Mouse (Mus musculus): ENCODE measurements around the gene Pip4p1. TPM values are rescaled to one million over a fixed set of nuclear protein-coding genes. Genes with fewer than 3 reads are reported as not detected.
"Not testable (repeated sequence)": the region's sequence is repeated elsewhere in the genome, so short reads cannot be mapped to it uniquely, and the experiment has no call there.

Gene Pip4p1
- polyA plus RNA-seq, 1 experiment from 2014 or later: 52.0 TPM

- peaks cover 9% of the 10 kb centered on the region; the same call in 1 of the 2 replicates for H3K4me1 ChIP-seq (ENCODE audit: insufficient read depth, low read depth, low read length)
- no peak overlapping the region for H3K9ac ChIP-seq (replicated peaks; ENCODE audit: low read depth)
- H3K27me3 ChIP-seq (replicated peaks; ENCODE audit: insufficient read depth, low read length): no peaks in the 10 kb centered on the region
- H3K27ac ChIP-seq (ENCODE audit: low read length): no peak overlapping the region
- H3K36me3 ChIP-seq (ENCODE audit: insufficient read depth, low read length): peaks cover 23% of the 10 kb centered on the region; the same call in 1 of the 2 replicates
- H3K9me3 ChIP-seq (ENCODE audit: low read length): no peaks in the 10 kb centered on the region
- H3K4me3 ChIP-seq (ENCODE audit: low read depth, low read length): no peak overlapping the region
- no peak for TF ChIP-seq EP300 (IDR thresholded peaks at IDR 0.05)
- TF ChIP-seq CTCF (IDR thresholded peaks at IDR 0.05): no peak
- no peak for DNase-seq (ENCODE audit: low spot score)
- 63% methylated on average over 3 of the region's 3 CpGs for WGBS
- H3K4me2 ChIP-seq (replicated peaks; ENCODE audit: low read depth, low read length): no peak overlapping the region
- ATAC-seq: no peak
Observed at GRCm38 (mm10) chr14:50927366-50927765, 3.3 kb downstream of the Pip4p1 start.

GRCm38 (mm10) chr14:50925111-50925920, 5.3 kb downstream of the Pip4p1 start:
- H3K4me1 ChIP-seq (ENCODE audit: insufficient read depth, low read depth, low read length): peaks cover 6% of the 10 kb centered on the region; the same call in 1 of the 2 replicates

GRCm38 (mm10) chr14:50924281-50925064, 6.2 kb downstream of the Pip4p1 start, which contains the start of the genes Osgep and Apex1:
Osgep (minus strand) TSS chr14:50924893.
Apex1 (plus strand) TSS chr14:50924968.
- Histone ChIP-seq H3K9me3 (ENCODE audit: low read length) (no peaks in the 10 kb centered on the region), H3K36me3 (ENCODE audit: insufficient read depth, low read length) (peaks cover 23% of the 10 kb centered on the region; the same call in 1 of the 2 replicates), H3K9ac (replicated peaks; ENCODE audit: low read depth) (peak within 1 kb of the TSS; percentile 59), H3K27ac (ENCODE audit: low read length) (peak within 1 kb of the TSS; percentile 88), H3K4me3 (ENCODE audit: low read depth, low read length) (peak within 1 kb of the TSS; percentile 56), H3K4me2 (replicated peaks; ENCODE audit: low read depth, low read length) (peak within 1 kb of the TSS; percentile 71), H3K27me3 (replicated peaks; ENCODE audit: insufficient read depth, low read length) (no peaks in the 10 kb centered on the region), H3K4me1 (ENCODE audit: insufficient read depth, low read depth, low read length) (peaks cover under 1% of the 10 kb centered on the region; the same call in 1 of the 2 replicates)
- DNase-seq (ENCODE audit: low spot score): peak; percentile 98
- ATAC-seq: peak; percentile 96
- TF ChIP-seq EP300 (IDR thresholded peaks at IDR 0.05) (no peak), CTCF (IDR thresholded peaks at IDR 0.05) (no peak)
- under 1% methylated on average over 57 of the region's 57 CpGs for WGBS

More at GRCm38 (mm10) chr14:50925111-50925920, 5.3 kb downstream of the Pip4p1 start:
- peaks cover 23% of the 10 kb centered on the region; the same call in 1 of the 2 replicates for H3K36me3 ChIP-seq (ENCODE audit: insufficient read depth, low read length)
- no peaks in the 10 kb centered on the region for H3K27me3 ChIP-seq (replicated peaks; ENCODE audit: insufficient read depth, low read length)
- peak overlapping the region; percentile 59 for H3K9ac ChIP-seq (replicated peaks; ENCODE audit: low read depth)
- peak; percentile 63 for DNase-seq (ENCODE audit: low spot score)
- peak overlapping the region; percentile 71 for H3K4me2 ChIP-seq (replicated peaks; ENCODE audit: low read depth, low read length)
- under 1% methylated on average over 38 of the region's 38 CpGs for WGBS
- H3K9me3 ChIP-seq (ENCODE audit: low read length): no peaks in the 10 kb centered on the region
- H3K27ac ChIP-seq (ENCODE audit: low read length): peak overlapping the region; percentile 88
- no peak for TF ChIP-seq EP300 (IDR thresholded peaks at IDR 0.05)
- no peak for TF ChIP-seq CTCF (IDR thresholded peaks at IDR 0.05)
- peak overlapping the region; percentile 56 for H3K4me3 ChIP-seq (ENCODE audit: low read depth, low read length)
- peak; percentile 57 for ATAC-seq

GRCm38 (mm10) chr14:50923437-50923836, 7.2 kb downstream of the Pip4p1 start:
- peak overlapping the region; percentile 59; the same call in 1 of the 2 replicates for H3K9ac ChIP-seq (replicated peaks; ENCODE audit: low read depth)
- H3K36me3 ChIP-seq (ENCODE audit: insufficient read depth, low read length): peaks cover 14% of the 10 kb centered on the region; the same call in 1 of the 2 replicates
- not testable (repeated sequence) for DNase-seq (ENCODE audit: low spot score); ATAC-seq; H3K4me1 ChIP-seq (ENCODE audit: insufficient read depth, low read depth, low read length); H3K27ac ChIP-seq (ENCODE audit: low read length); H3K9me3 ChIP-seq (ENCODE audit: low read length); H3K27me3 ChIP-seq (replicated peaks; ENCODE audit: insufficient read depth, low read length)
- WGBS: 58% methylated on average over 1 of the region's 1 CpGs
- peak overlapping the region; percentile 71 for H3K4me2 ChIP-seq (replicated peaks; ENCODE audit: low read depth, low read length)
- peak overlapping the region; percentile 56 for H3K4me3 ChIP-seq (ENCODE audit: low read depth, low read length)

GRCm38 (mm10) chr14:50911356-50911755, 19.3 kb downstream of the Pip4p1 start:
- ATAC-seq: no peak
- peaks cover 11% of the 10 kb centered on the region for H3K36me3 ChIP-seq (ENCODE audit: insufficient read depth, low read length)

GRCm38 (mm10) chr14:50908126-50908525, 22.5 kb downstream of the Pip4p1 start:
- no peaks in the 10 kb centered on the region for H3K27me3 ChIP-seq (replicated peaks; ENCODE audit: insufficient read depth, low read length)
- DNase-seq (ENCODE audit: low spot score) (peak; percentile 61), ATAC-seq (peak; percentile 64)
- H3K36me3 ChIP-seq (ENCODE audit: insufficient read depth, low read length): peaks cover 4% of the 10 kb centered on the region; the same call in 1 of the 2 replicates
- H3K4me2 ChIP-seq (replicated peaks; ENCODE audit: low read depth, low read length): no peak overlapping the region
- no peak for TF ChIP-seq CTCF (IDR thresholded peaks at IDR 0.05)
- TF ChIP-seq EP300 (IDR thresholded peaks at IDR 0.05): no peak
- WGBS: 43% methylated on average over 4 of the region's 4 CpGs
- no peak overlapping the region for H3K9ac ChIP-seq (replicated peaks; ENCODE audit: low read depth)
- H3K27ac ChIP-seq (ENCODE audit: low read length): no peak overlapping the region
- no peaks in the 10 kb centered on the region for H3K9me3 ChIP-seq (ENCODE audit: low read length)
- no peak overlapping the region for H3K4me3 ChIP-seq (ENCODE audit: low read depth, low read length)
- 0 out of 2 replicates have a peak, but pooled peaks cover 5% of the 10 kb centered on the region for H3K4me1 ChIP-seq (ENCODE audit: insufficient read depth, low read depth, low read length)

More at GRCm38 (mm10) chr14:50911356-50911755, 19.3 kb downstream of the Pip4p1 start:
- no peaks in the 10 kb centered on the region for H3K4me1 ChIP-seq (ENCODE audit: insufficient read depth, low read depth, low read length)
- TF ChIP-seq EP300 (IDR thresholded peaks at IDR 0.05) (no peak), CTCF (IDR thresholded peaks at IDR 0.05) (no peak)
- H3K9ac ChIP-seq (replicated peaks; ENCODE audit: low read depth): no peak overlapping the region
- no peak overlapping the region for H3K4me2 ChIP-seq (replicated peaks; ENCODE audit: low read depth, low read length)
- H3K9me3 ChIP-seq (ENCODE audit: low read length): no peaks in the 10 kb centered on the region
- 51% methylated on average over 3 of the region's 3 CpGs for WGBS
- no peak overlapping the region for H3K4me3 ChIP-seq (ENCODE audit: low read depth, low read length)
- no peaks in the 10 kb centered on the region for H3K27me3 ChIP-seq (replicated peaks; ENCODE audit: insufficient read depth, low read length)
- no peak for DNase-seq (ENCODE audit: low spot score)
- H3K27ac ChIP-seq (ENCODE audit: low read length): no peak overlapping the region

- not testable (repeated sequence) for H3K9me3 ChIP-seq (ENCODE audit: low read length); H3K4me2 ChIP-seq (replicated peaks; ENCODE audit: low read depth, low read length); H3K36me3 ChIP-seq (ENCODE audit: insufficient read depth, low read length); ATAC-seq; H3K27me3 ChIP-seq (replicated peaks; ENCODE audit: insufficient read depth, low read length); H3K4me3 ChIP-seq (ENCODE audit: low read depth, low read length); H3K9ac ChIP-seq (replicated peaks; ENCODE audit: low read depth); DNase-seq (ENCODE audit: low spot score); H3K27ac ChIP-seq (ENCODE audit: low read length); H3K4me1 ChIP-seq (ENCODE audit: insufficient read depth, low read depth, low read length)
Observed at GRCm38 (mm10) chr14:50905327-50905726, 25.3 kb downstream of the Pip4p1 start.

Data from lung, postnatal 0 days (tissue).